Mouse (Mus musculus) thymus, postnatal 36 days (tissue): ENCODE measurements around the gene Fbxl5.

ENCODE experiments used
- DNase-seq, 2 experiments: peaks; one replicate each; pipeline ENCODE4 v3.0.0; 2022; ENCODE audit warnings: mixed read lengths in 2 of 2

Fbxl5 gene

GRCm38 (mm10) chr5:43821538-43821937 lies at the start of gene Fbxl5:
Fbxl5 (minus strand) TSS chr5:43821638.
- no peak for DNase-seq

- peak; percentile 9 to 11 for DNase-seq
Observed at GRCm38 (mm10) chr5:43868711-43869600, 47.5 kb upstream of the Fbxl5 start.

- DNase-seq = no peak
Observed at GRCm38 (mm10) chr5:43868253-43868652, 46.8 kb upstream of the Fbxl5 start, which contains the start of gene Cd38. Cd38 (plus strand) TSS chr5:43868553.

- no peak for DNase-seq
Observed at GRCm38 (mm10) chr5:43865316-43865715, 43.9 kb upstream of the Fbxl5 start.

- no peak for DNase-seq
Observed at GRCm38 (mm10) chr5:43863642-43864041, 42.2 kb upstream of the Fbxl5 start.

- DNase-seq = no peak
Observed at GRCm38 (mm10) chr5:43860670-43861431, 39.4 kb upstream of the Fbxl5 start.

GRCm38 (mm10) chr5:43860096-43860495 lies 38.7 kb upstream of the Fbxl5 start:
- no peak for DNase-seq

- DNase-seq = no peak
Observed at GRCm38 (mm10) chr5:43859663-43860062, 38.2 kb upstream of the Fbxl5 start.

- no peak for DNase-seq
Observed at GRCm38 (mm10) chr5:43855769-43856168, 34.3 kb upstream of the Fbxl5 start.

GRCm38 (mm10) chr5:43853868-43854488 lies 32.5 kb upstream of the Fbxl5 start:
- no peak for DNase-seq

GRCm38 (mm10) chr5:43853096-43853867 lies 31.8 kb upstream of the Fbxl5 start:
- DNase-seq = no peak

GRCm38 (mm10) chr5:43848275-43848674 lies 26.8 kb upstream of the Fbxl5 start:
- no peak for DNase-seq

GRCm38 (mm10) chr5:43847555-43847954 lies 26.1 kb upstream of the Fbxl5 start:
- DNase-seq = no peak

- no peak for DNase-seq
Observed at GRCm38 (mm10) chr5:43846227-43846626, 24.8 kb upstream of the Fbxl5 start.

GRCm38 (mm10) chr5:43845646-43846045 lies 24.2 kb upstream of the Fbxl5 start:
- no peak for DNase-seq

- no peak for DNase-seq
Observed at GRCm38 (mm10) chr5:43845083-43845482, 23.6 kb upstream of the Fbxl5 start.

GRCm38 (mm10) chr5:43842576-43843155 lies 21.2 kb upstream of the Fbxl5 start:
- DNase-seq = no peak

GRCm38 (mm10) chr5:43842011-43842285 lies 20.5 kb upstream of the Fbxl5 start:
- DNase-seq = no peak

- no peak for DNase-seq
Observed at GRCm38 (mm10) chr5:43841144-43842010, 19.9 kb upstream of the Fbxl5 start.

- peak; percentile 35 to 43 for DNase-seq
Observed at GRCm38 (mm10) chr5:43837372-43837771, 15.9 kb upstream of the Fbxl5 start.

- DNase-seq = no peak
Observed at GRCm38 (mm10) chr5:43836590-43836989, 15.2 kb upstream of the Fbxl5 start.
